Mouse (Mus musculus) MEL (cell line): ENCODE results near the gene Coro7. TPM values are rescaled to one million over a fixed set of nuclear protein-coding genes. Genes with fewer than 3 reads are reported as not detected.

Experiments
- DNase-seq: peaks from one replicate; pipeline ENCODE4 v3.0.0; 2011; ENCODE audit warnings: low read depth, low spot score
- H3K27ac ChIP-seq: 2 replicates; pipeline ENCODE4 v1.5.1; 2012; ENCODE audit warnings: low read depth, mild to moderate bottlenecking, control low read depth, low read length, moderate library complexity; ENCODE audit not compliant: control insufficient read depth
- H3K27me3 ChIP-seq, 2 experiments: fragments of 150-350 bp in 1 of 2; sonication (generic) in 1 of 2; 2 replicates each; pipeline ENCODE4 v1.6.1; 2012; ENCODE audit warnings: low read length in 2 of 2, mild to moderate bottlenecking in 2 of 2, improper control_type of control experiment in 1 of 2, moderate library complexity in 1 of 2; ENCODE audit not compliant: insufficient read depth in 2 of 2, control insufficient read depth in 1 of 2
- H3K36me3 ChIP-seq, 2 experiments: 2 replicates each; pipeline ENCODE4 v1.6.1; 2012 to 2014; ENCODE audit warnings: low read length in 2 of 2, improper control_type of control experiment in 1 of 2, inconsistent platforms in 1 of 2, mild to moderate bottlenecking in 1 of 2; ENCODE audit not compliant: insufficient read depth in 2 of 2, control insufficient read depth in 1 of 2
- H3K4me1 ChIP-seq, 2 experiments: fragments of 150-350 bp in 1 of 2; sonication (generic) in 1 of 2; 2 replicates each; pipeline ENCODE4 v1.6.1; 2012; ENCODE audit warnings: low read length in 2 of 2, improper control_type of control experiment in 1 of 2, mild to moderate bottlenecking in 1 of 2; ENCODE audit not compliant: insufficient read depth in 2 of 2, control insufficient read depth in 1 of 2
- H3K4me3 ChIP-seq, 2 experiments: fragments of 150-350 bp in 1 of 2; sonication (generic) in 1 of 2; 2 replicates each; pipeline ENCODE4 v1.5.1; 2012; ENCODE audit warnings: low read depth in 2 of 2, low read length in 2 of 2, mild to moderate bottlenecking in 2 of 2, moderate library complexity in 2 of 2, control low read depth in 1 of 2, improper control_type of control experiment in 1 of 2; ENCODE audit not compliant: control insufficient read depth in 1 of 2, insufficient read depth in 1 of 2
- H3K79me2 ChIP-seq: 2 replicates; pipeline ENCODE4 v1.6.1; 2012; ENCODE audit warnings: mild to moderate bottlenecking, low read length, moderate library complexity; ENCODE audit not compliant: control insufficient read depth, poor library complexity, insufficient read depth
- H3K9ac ChIP-seq: 2 replicates; pipeline ENCODE4 v1.6.1; 2012; ENCODE audit warnings: low read depth, mild to moderate bottlenecking, control low read depth, low read length, moderate library complexity; ENCODE audit not compliant: control insufficient read depth, poor library complexity, severe bottlenecking
- H3K9me3 ChIP-seq: fragments of 150-350 bp; sonication (generic); replicated peaks from 2 replicates; pipeline ENCODE4 v1.6.1; 2012; ENCODE audit warnings: mild to moderate bottlenecking, low read length, improper control_type of control experiment, moderate library complexity; ENCODE audit not compliant: insufficient read depth
- CHD1 ChIP-seq: IDR thresholded peaks from 2 replicates; pipeline ENCODE4 v1.6.1; 2012; ENCODE audit warnings: low read depth, mild to moderate bottlenecking, inconsistent platforms, low read length, improper control_type of control experiment
- HCFC1 ChIP-seq: IDR thresholded peaks from 2 replicates; pipeline ENCODE4 v1.6.1; 2012; ENCODE audit warnings: low read depth, mild to moderate bottlenecking, inconsistent platforms, low read length, improper control_type of control experiment, moderate library complexity
- MAZ ChIP-seq: IDR thresholded peaks from 2 replicates; pipeline ENCODE4 v1.6.1; 2012; ENCODE audit warnings: low read depth, mild to moderate bottlenecking, inconsistent platforms, low read length, improper control_type of control experiment
- MXI1 ChIP-seq: IDR thresholded peaks from 2 replicates; pipeline ENCODE4 v1.6.1; 2011; ENCODE audit warnings: mild to moderate bottlenecking, low read depth, low read length, improper control_type of control experiment
- NELFE ChIP-seq: IDR thresholded peaks from 2 replicates; pipeline ENCODE4 v1.6.1; 2011; ENCODE audit warnings: low read depth, low read length, improper control_type of control experiment
- POLR2A ChIP-seq, 2 experiments: IDR thresholded peaks; 2 replicates each; pipeline ENCODE4 v1.6.1; 2011 to 2012; ENCODE audit warnings: low read length in 2 of 2, mild to moderate bottlenecking in 2 of 2, control low read depth in 1 of 2, improper control_type of control experiment in 1 of 2, low read depth in 1 of 2, moderate library complexity in 1 of 2; ENCODE audit not compliant: control insufficient read depth in 1 of 2, insufficient read depth in 1 of 2, poor library complexity in 1 of 2
- POLR2AphosphoS2 ChIP-seq: IDR thresholded peaks from 2 replicates; pipeline ENCODE4 v1.6.1; 2011; ENCODE audit warnings: low read length, improper control_type of control experiment
- RCOR1 ChIP-seq: IDR thresholded peaks from 2 replicates; pipeline ENCODE4 v1.6.1; 2012; ENCODE audit warnings: low read depth, mild to moderate bottlenecking, inconsistent platforms, low read length, improper control_type of control experiment
- SIN3A ChIP-seq: IDR thresholded peaks from 2 replicates; pipeline ENCODE4 v1.6.1; 2012; ENCODE audit warnings: low read length, improper control_type of control experiment, inconsistent platforms
- UBTF ChIP-seq: IDR thresholded peaks from 2 replicates; pipeline ENCODE4 v1.6.1; 2012; ENCODE audit warnings: low read depth, mild to moderate bottlenecking, inconsistent platforms, low read length, improper control_type of control experiment, moderate library complexity, borderline replicate concordance; ENCODE audit not compliant: insufficient read depth
- USF1 ChIP-seq: IDR thresholded peaks from 2 replicates; pipeline ENCODE4 v1.6.1; 2014; ENCODE audit warnings: low read depth, mild to moderate bottlenecking, inconsistent platforms, low read length, improper control_type of control experiment, moderate library complexity
- USF2 ChIP-seq, 2 experiments: IDR thresholded peaks; 2 replicates each; pipeline ENCODE4 v1.6.1; 2011 to 2012; ENCODE audit warnings: improper control_type of control experiment in 2 of 2, low read length in 2 of 2, borderline replicate concordance in 1 of 2, inconsistent platforms in 1 of 2, low read depth in 1 of 2, mild to moderate bottlenecking in 1 of 2; ENCODE audit not compliant: insufficient read depth in 1 of 2
- polyA plus RNA-seq, 2 experiments: library from polyadenylated mRNA; stranded (reverse) in 1 of 2; unstranded in 1 of 2; fragments of >175 nt in 1 of 2; fragments of >200 nt in 1 of 2; gene quantifications; 2 replicates each; pipeline versions ENCODE4 v1.2.1 to v1.2.4; 2012; ENCODE audit warnings: low replicate concordance in 2 of 2, low read depth in 1 of 2; ENCODE audit not compliant: insufficient read length in 2 of 2, insufficient read depth in 1 of 2, missing spikeins in 1 of 2
- total RNA-seq: library from RNA; depleted of rRNA; stranded (reverse); fragments of 300-350 nt; gene quantifications from 2 replicates; pipeline ENCODE4 v1.2.3, GENCODE M21; 2012

Coro7 gene
- total and polyA plus RNA-seq, 3 experiments: 9.8 to 38.3 TPM; not detected in 1

- Histone ChIP-seq H3K27me3 (0 out of 4 replicates have a peak, but pooled peaks cover 0 to 3% of the 10 kb centered on the region in 2 experiments), H3K4me1 (no peaks in the 10 kb centered on the region; a peak in 1 of 4 replicates)
- no peak for TF ChIP-seq RCOR1
- no peak for TF ChIP-seq UBTF
- TF ChIP-seq HCFC1: no peak
- no peak for TF ChIP-seq MAZ
- TF ChIP-seq SIN3A: no peak
- no peak for TF ChIP-seq USF1
- TF ChIP-seq USF2 (IDR thresholded peaks at IDR 0.05; ENCODE audit: borderline replicate concordance in 1 of 2, insufficient read depth in 1 of 2, low read depth in 1 of 2, low read length in 2 of 2): no peak
- no peak for TF ChIP-seq POLR2AphosphoS2
Observed at GRCm38 (mm10) chr16:4598891-4599543, 80.6 kb downstream of the Coro7 start.

GRCm38 (mm10) chr16:4598041-4598440 lies 81.5 kb downstream of the Coro7 start:
- no peaks in the 10 kb centered on the region for H3K9me3 ChIP-seq
- no peaks in the 10 kb centered on the region for H3K79me2 ChIP-seq
- TF ChIP-seq UBTF: no peak
- 0 out of 4 replicates have a peak, but pooled peaks cover 0 to 3% of the 10 kb centered on the region in 2 experiments for H3K27me3 ChIP-seq
- H3K4me1 ChIP-seq: no peaks in the 10 kb centered on the region; a peak in 2 of 4 replicates
- no peak overlapping the region for H3K9ac ChIP-seq
- no peak overlapping the region for H3K4me3 ChIP-seq
- no peaks in the 10 kb centered on the region for H3K36me3 ChIP-seq
- DNase-seq: no peak
- no peak overlapping the region for H3K27ac ChIP-seq

More at GRCm38 (mm10) chr16:4598891-4599543, 80.6 kb downstream of the Coro7 start:
- no peak for DNase-seq
- Histone ChIP-seq H3K4me3 (no peak overlapping the region), H3K9ac (no peak overlapping the region), H3K9me3 (no peaks in the 10 kb centered on the region), H3K36me3 (no peaks in the 10 kb centered on the region), H3K27ac (no peak overlapping the region), H3K79me2 (no peaks in the 10 kb centered on the region)

GRCm38 (mm10) chr16:4597296-4597695 lies 82.3 kb downstream of the Coro7 start:
- no peaks in the 10 kb centered on the region for H3K36me3 ChIP-seq
- no peaks in the 10 kb centered on the region for H3K9me3 ChIP-seq
- H3K9ac ChIP-seq: no peak overlapping the region
- H3K79me2 ChIP-seq: no peaks in the 10 kb centered on the region
- H3K4me1 ChIP-seq: no peaks in the 10 kb centered on the region; a peak in 2 of 4 replicates
- no peak for DNase-seq
- H3K27ac ChIP-seq: no peak overlapping the region
- no peak for TF ChIP-seq POLR2A (IDR thresholded peaks at IDR 0.05; ENCODE audit: control insufficient read depth in 1 of 2, insufficient read depth in 1 of 2, low read depth in 1 of 2, low read length in 2 of 2, poor library complexity in 1 of 2)
- no peak for TF ChIP-seq NELFE
- TF ChIP-seq CHD1: no peak
- TF ChIP-seq RCOR1: no peak
- TF ChIP-seq MXI1: no peak
- TF ChIP-seq, all 39 proteins: peak for 0
- no peak overlapping the region for H3K4me3 ChIP-seq
- 0 out of 4 replicates have a peak, but pooled peaks cover 0 to 3% of the 10 kb centered on the region in 2 experiments for H3K27me3 ChIP-seq
